Mouse (Mus musculus) kidney, adult 11 months (tissue): ENCODE results near the gene Bod1l.
A peak's percentile ranks its signal among the peaks of the same experiment; 100 is the strongest.

Experiments used
- DNase-seq: peaks from one replicate; pipeline ENCODE4 v3.0.0; 2022

The Bod1l gene

GRCm38 (mm10) chr5:41844147-41844529 is at the start of gene Bod1l:
Gene Bod1l, minus strand, starts transcription at chr5:41844315.
- DNase-seq, result peak; percentile 96

- no peak for DNase-seq
These were observed 49.2 kb upstream of the Bod1l start for GRCm38 (mm10) chr5:41893351-41893750.

- no peak for DNase-seq
These were observed 46.8 kb upstream of the Bod1l start for GRCm38 (mm10) chr5:41890871-41891270.

GRCm38 (mm10) chr5:41889245-41889849 is 45.2 kb upstream of the Bod1l start:
- no peak for DNase-seq

- no peak for DNase-seq
These were observed 44.7 kb upstream of the Bod1l start for GRCm38 (mm10) chr5:41888834-41889233.

GRCm38 (mm10) chr5:41887738-41888137 is 43.6 kb upstream of the Bod1l start:
- DNase-seq, result peak; percentile 49

- DNase-seq, result peak; percentile 21
These were observed 40.4 kb upstream of the Bod1l start for GRCm38 (mm10) chr5:41884563-41884962.

- no peak for DNase-seq
These were observed 27.0 kb upstream of the Bod1l start for GRCm38 (mm10) chr5:41871164-41871563.

- DNase-seq, result no peak
These were observed 11.7 kb upstream of the Bod1l start for GRCm38 (mm10) chr5:41855781-41856180.

GRCm38 (mm10) chr5:41845558-41845937 is 1.4 kb upstream of the Bod1l start:
- DNase-seq, result no peak

GRCm38 (mm10) chr5:41844820-41845557 is 874 bp upstream of the Bod1l start:
- peak; percentile 28 for DNase-seq

GRCm38 (mm10) chr5:41843419-41844146 is 532 bp downstream of the Bod1l start:
- DNase-seq, result no peak

- peak; percentile 21 for DNase-seq
These were observed 1.4 kb downstream of the Bod1l start for GRCm38 (mm10) chr5:41842681-41843080.

- no peak for DNase-seq
These were observed 2.4 kb downstream of the Bod1l start for GRCm38 (mm10) chr5:41841735-41842134.

GRCm38 (mm10) chr5:41830100-41830499 is 14.0 kb downstream of the Bod1l start:
- DNase-seq, result peak; percentile 10

- DNase-seq, result no peak
These were observed 23.0 kb downstream of the Bod1l start for GRCm38 (mm10) chr5:41821158-41821557.

- no peak for DNase-seq
These were observed 23.6 kb downstream of the Bod1l start for GRCm38 (mm10) chr5:41820530-41820929.

GRCm38 (mm10) chr5:41812516-41812915 is 31.6 kb downstream of the Bod1l start:
- DNase-seq, result no peak

GRCm38 (mm10) chr5:41811279-41811678 is 32.8 kb downstream of the Bod1l start:
- DNase-seq, result no peak

GRCm38 (mm10) chr5:41807383-41807782 is 36.7 kb downstream of the Bod1l start:
- DNase-seq, result no peak

- no peak for DNase-seq
These were observed 37.9 kb downstream of the Bod1l start for GRCm38 (mm10) chr5:41806176-41806575.

- no peak for DNase-seq
These were observed 39.0 kb downstream of the Bod1l start for GRCm38 (mm10) chr5:41805085-41805484.

- DNase-seq, result no peak
These were observed 39.5 kb downstream of the Bod1l start for GRCm38 (mm10) chr5:41804643-41805042.

- DNase-seq, result no peak
These were observed 42.5 kb downstream of the Bod1l start for GRCm38 (mm10) chr5:41801622-41802021.
